Mouse (Mus musculus): ENCODE measurements around the gene Tnfrsf4.

- TF ChIP-seq CTCF (IDR thresholded peaks at IDR 0.05) = no peak
- TF ChIP-seq EP300 (IDR thresholded peaks at IDR 0.05) = no peak
Measured at GRCm38 (mm10) chr4:156024184-156024583, 10.5 kb downstream of the Tnfrsf4 start.
